28 mouse cellular contexts compared by ENCODE assay signal in the genomic region with DNA sequence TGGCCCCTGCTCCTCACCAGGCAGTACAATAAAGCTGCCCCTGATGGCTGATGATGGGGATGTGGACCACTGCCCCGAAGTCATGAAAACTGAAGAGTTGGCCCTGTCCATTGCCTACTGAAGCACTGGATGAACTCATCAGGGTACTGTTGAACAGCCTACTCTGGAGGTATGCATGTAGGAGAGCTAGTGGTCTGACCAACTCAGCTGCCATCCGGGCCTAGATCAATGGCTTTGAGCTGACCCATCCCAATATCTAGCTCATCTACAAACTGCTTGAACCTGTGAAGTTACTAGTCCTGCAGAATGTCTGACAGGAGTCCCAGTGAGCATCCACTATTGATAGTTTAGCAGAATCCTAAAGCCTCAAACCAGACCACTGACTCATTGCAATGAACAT.
"Had no signal": no experiment of that assay in that cellular context is flagged by ENCODE, and none has a peak within 500 bp of the region (broad histone marks: within the 10 kb centered on the region; RNA-seq: fewer than 3 reads in every experiment).

No protein-coding gene starts in this region.

- H3K4me1 ChIP-seq: embryonic facial prominence, embryonic 10.5 days; embryonic facial prominence, embryonic 12.5 days; embryonic facial prominence, embryonic 13.5 days; embryonic facial prominence, embryonic 15.5 days; forebrain, embryonic 10.5 days; forebrain, embryonic 12.5 days; forebrain, embryonic 13.5 days; forebrain, embryonic 15.5 days had no signal

- H3K9ac ChIP-seq: embryonic facial prominence, embryonic 12.5 days; embryonic facial prominence, embryonic 13.5 days; embryonic facial prominence, embryonic 15.5 days; forebrain, embryonic 12.5 days; forebrain, embryonic 13.5 days; forebrain, embryonic 15.5 days; forebrain, postnatal 0 days had no signal

- H3K9me3 ChIP-seq: embryonic facial prominence, embryonic 10.5 days; embryonic facial prominence, embryonic 12.5 days; embryonic facial prominence, embryonic 13.5 days; embryonic facial prominence, embryonic 15.5 days; forebrain, embryonic 10.5 days; forebrain, embryonic 12.5 days; forebrain, embryonic 13.5 days; forebrain, embryonic 15.5 days had no signal

- H3K36me3 ChIP-seq: embryonic facial prominence, embryonic 10.5 days; embryonic facial prominence, embryonic 12.5 days; embryonic facial prominence, embryonic 13.5 days; embryonic facial prominence, embryonic 15.5 days; forebrain, embryonic 10.5 days; forebrain, embryonic 12.5 days; forebrain, embryonic 15.5 days had no signal

- ATAC-seq: forebrain, embryonic 13.5 days; forebrain, embryonic 14.5 days; forebrain, embryonic 15.5 days; forebrain, embryonic 16.5 days; forebrain, postnatal 0 days had no signal

- H3K4me3 ChIP-seq: embryonic facial prominence, embryonic 10.5 days; embryonic facial prominence, embryonic 12.5 days; embryonic facial prominence, embryonic 13.5 days; embryonic facial prominence, embryonic 15.5 days; erythroblast, embryonic 14.5 days; forebrain, embryonic 10.5 days; forebrain, embryonic 12.5 days; forebrain, embryonic 13.5 days; forebrain, embryonic 15.5 days; gastrocnemius, adult 2 months; heart, adult 2 months had no signal

- H3K27me3 ChIP-seq: embryonic facial prominence, embryonic 12.5 days; embryonic facial prominence, embryonic 13.5 days; embryonic facial prominence, embryonic 15.5 days; forebrain, embryonic 12.5 days; forebrain, embryonic 13.5 days; forebrain, embryonic 15.5 days had no signal

- H3K27ac ChIP-seq: embryonic facial prominence, embryonic 10.5 days; embryonic facial prominence, embryonic 12.5 days; embryonic facial prominence, embryonic 13.5 days; embryonic facial prominence, embryonic 15.5 days; forebrain, embryonic 10.5 days; forebrain, embryonic 12.5 days; forebrain, embryonic 13.5 days; forebrain, embryonic 15.5 days; gastrocnemius, adult 2 months; heart, adult 2 months had no signal

- DNase-seq: cerebellum, adult 2 months; cerebellum, adult 8-10 months; cerebellum, adult 9-10 months; cerebellum, adult 9-11 months; cerebellum, postnatal 10 days; cerebellum, postnatal 14 days; cerebellum, postnatal 25 days; cerebellum, postnatal 36 days; embryo, embryonic 11 days; forebrain, postnatal 0 days; gastrocnemius, adult 2 months; gastrocnemius, postnatal 10 days; gastrocnemius, postnatal 14 days; gastrocnemius, postnatal 25 days; gastrocnemius, postnatal 36 days; heart, adult 18-20 months; heart, adult 2 months had no signal

- H3K4me2 ChIP-seq: embryonic facial prominence, embryonic 12.5 days; embryonic facial prominence, embryonic 13.5 days; embryonic facial prominence, embryonic 15.5 days; forebrain, embryonic 12.5 days; forebrain, embryonic 13.5 days; forebrain, embryonic 15.5 days had no signal
